Mouse (Mus musculus): ENCODE measurements around the gene Pygb. TPM values are rescaled to one million over a fixed set of nuclear protein-coding genes. Genes with fewer than 3 reads are reported as not detected.

The Pygb gene
- total RNA-seq, 2 experiments from 2014 or later, result 203 to 212 TPM

GRCm38 (mm10) chr2:150834616-150835015 is 48.1 kb downstream of the Pygb start:
- no peak for TF ChIP-seq CTCF (conservative IDR thresholded peaks at IDR 0.05)
- DNase-seq (ENCODE audit: low spot score in 2 of 2), result no peak
- no peak overlapping the region for H3K4me3 ChIP-seq
- H3K27ac ChIP-seq, result peak overlapping the region; percentile 6; the same call in 1 of the 2 replicates

GRCm38 (mm10) chr2:150835975-150836374 is 49.4 kb downstream of the Pygb start:
- peak overlapping the region; percentile 75; the same call in 1 of the 2 replicates for H3K27ac ChIP-seq
- no peak for TF ChIP-seq CTCF (conservative IDR thresholded peaks at IDR 0.05)
- no peak for DNase-seq (ENCODE audit: low spot score in 2 of 2)
- no peak overlapping the region for H3K4me3 ChIP-seq

DNA sequence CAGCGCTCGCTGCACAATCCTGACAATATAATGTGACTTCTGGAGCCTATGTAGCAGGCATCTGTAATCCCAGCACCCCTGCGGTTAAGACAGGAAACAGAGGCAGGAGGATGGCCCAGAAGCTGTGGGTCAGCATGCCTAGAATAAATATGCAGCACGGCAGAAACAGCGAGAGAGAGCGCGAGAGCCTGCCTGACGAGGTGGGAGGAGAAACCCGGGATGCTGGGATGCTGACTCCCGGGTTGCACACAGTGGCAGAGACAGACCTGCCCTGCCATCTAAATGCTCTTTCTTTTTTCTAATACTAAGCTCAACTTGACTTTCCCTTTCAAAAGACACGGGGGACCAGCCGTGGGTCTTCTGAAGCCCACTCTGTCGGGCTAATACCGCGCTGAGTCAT is 50.4 kb downstream of the Pygb start:
- TF ChIP-seq CTCF (conservative IDR thresholded peaks at IDR 0.05), result no peak
- DNase-seq (ENCODE audit: low spot score in 2 of 2), result no peak
- Histone ChIP-seq H3K27ac (peak overlapping the region; percentile 75), H3K4me3 (no peak overlapping the region)

DNA sequence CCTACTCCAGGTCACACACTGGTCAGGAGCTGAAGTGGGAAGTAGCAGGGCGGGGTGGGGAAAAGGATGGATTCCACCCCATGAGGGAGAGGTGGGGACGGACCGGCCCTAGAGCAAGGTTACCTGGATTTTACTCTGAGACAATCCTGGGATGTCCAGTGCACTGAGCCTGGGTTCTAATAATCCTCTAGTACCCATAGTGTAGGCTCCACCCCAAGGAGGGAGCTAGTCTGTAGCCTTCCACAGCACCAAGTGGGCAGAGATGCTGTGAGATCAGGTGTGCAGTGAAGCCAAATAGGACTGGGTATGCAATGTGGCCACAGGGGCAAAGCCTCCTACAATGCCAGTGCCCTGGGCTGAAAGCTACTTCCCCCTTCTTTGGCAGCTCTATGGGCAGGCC is 51.2 kb downstream of the Pygb start:
- TF ChIP-seq CTCF (conservative IDR thresholded peaks at IDR 0.05), result no peak
- H3K27ac ChIP-seq, result peak overlapping the region; percentile 75; the same call in 1 of the 2 replicates
- DNase-seq (ENCODE audit: low spot score in 2 of 2), result no peak
- no peak overlapping the region for H3K4me3 ChIP-seq

DNA sequence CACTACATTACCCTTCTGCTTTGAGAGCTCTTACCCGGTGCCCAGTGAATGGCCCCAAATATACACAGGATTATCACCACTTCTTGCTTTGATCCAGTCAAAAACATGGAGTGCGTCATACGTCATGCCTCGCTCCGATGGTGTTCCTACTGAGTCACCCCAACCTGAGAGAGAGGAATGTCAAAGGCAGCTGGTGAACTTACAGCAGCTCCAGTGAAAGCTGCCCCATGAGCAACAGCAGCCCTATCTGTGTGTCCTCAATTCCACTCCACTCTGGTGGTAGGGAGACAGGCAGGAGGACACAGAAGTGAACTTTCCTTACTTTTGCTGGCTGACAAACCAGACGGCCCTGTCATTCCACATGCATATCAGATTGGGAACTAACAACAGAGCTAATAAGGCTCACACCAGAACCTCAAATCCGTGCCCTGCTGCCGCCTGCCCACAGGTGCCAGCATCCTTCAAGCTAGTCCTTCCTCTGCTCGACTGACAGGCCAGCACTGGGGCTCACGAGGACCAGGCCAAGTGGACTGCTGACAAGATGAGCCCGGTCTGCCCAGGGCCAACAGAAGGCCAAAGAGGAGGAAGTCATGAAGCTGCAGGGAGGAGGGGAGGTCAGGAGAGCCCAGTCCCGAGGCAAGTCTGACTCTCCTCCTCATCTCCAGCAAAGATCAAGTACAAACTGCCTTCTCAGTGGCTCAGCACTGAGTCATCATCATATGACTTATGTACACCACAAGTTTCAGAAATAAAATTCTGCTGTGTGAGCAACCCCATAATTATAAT is 53.3 kb downstream of the Pygb start:
- H3K27ac ChIP-seq, result peak overlapping the region; percentile 96
- no peak for TF ChIP-seq CTCF (conservative IDR thresholded peaks at IDR 0.05)
- DNase-seq (ENCODE audit: low spot score in 2 of 2), result no peak

GRCm38 (mm10) chr2:150841109-150841508 is 54.6 kb downstream of the Pygb start:
- H3K4me3 ChIP-seq, result no peak overlapping the region
- no peak for DNase-seq (ENCODE audit: low spot score in 2 of 2)
- no peak for TF ChIP-seq CTCF (conservative IDR thresholded peaks at IDR 0.05)
- peak overlapping the region; percentile 96 for H3K27ac ChIP-seq

More for the DNA sequence above, 53.3 kb downstream of the Pygb start:
- H3K4me3 ChIP-seq, result no peak overlapping the region

DNA sequence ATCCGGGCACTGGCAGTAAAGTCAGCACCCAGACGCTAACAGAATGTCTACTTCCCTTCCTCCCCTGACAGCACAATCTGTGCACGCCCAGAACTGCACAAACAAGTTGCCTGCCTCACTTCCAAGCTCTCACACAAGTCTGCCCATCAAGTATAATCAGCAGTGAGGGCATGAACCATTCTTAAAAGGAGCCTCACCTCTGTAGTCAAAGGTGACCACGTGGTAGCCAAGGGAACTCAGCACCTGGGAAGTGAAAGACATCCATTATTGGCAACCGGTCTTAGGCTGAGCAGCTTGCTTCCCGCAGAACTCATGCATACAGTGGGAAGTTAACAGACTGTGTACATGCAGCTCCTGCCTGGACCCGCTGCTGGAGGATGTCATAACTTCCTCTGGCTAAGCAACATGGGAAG is 55.5 kb downstream of the Pygb start:
- TF ChIP-seq CTCF (conservative IDR thresholded peaks at IDR 0.05), result no peak
- peak; percentile 54 to 69 for DNase-seq (ENCODE audit: low spot score in 2 of 2)
- Histone ChIP-seq H3K27ac (peak overlapping the region; percentile 96), H3K4me3 (no peak overlapping the region)

DNA sequence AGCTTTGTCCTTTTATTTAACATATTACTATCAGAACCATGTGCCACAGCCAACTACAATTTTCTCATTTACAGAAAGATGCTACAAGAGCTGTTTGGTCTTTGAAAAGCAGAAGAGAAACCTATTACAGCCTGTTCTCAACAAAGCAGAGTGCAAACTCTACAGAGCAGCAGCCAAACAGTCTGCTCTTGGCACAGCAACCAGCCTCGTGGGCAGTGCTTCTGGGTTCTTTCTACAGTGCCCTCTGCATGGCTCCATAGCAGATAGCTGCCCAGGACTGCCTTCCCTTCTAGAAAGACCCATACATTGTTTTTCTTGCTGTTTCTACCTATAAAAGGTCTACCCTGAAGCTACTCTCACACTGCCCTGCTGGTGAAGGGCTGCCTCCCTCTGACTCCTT is 58.3 kb downstream of the Pygb start:
- H3K4me3 ChIP-seq, result no peak overlapping the region
- peak; percentile 71 to 77 for DNase-seq (ENCODE audit: low spot score in 2 of 2)
- TF ChIP-seq CTCF (conservative IDR thresholded peaks at IDR 0.05), result no peak; the same call in 1 of the 2 replicates
- peak overlapping the region; percentile 96 for H3K27ac ChIP-seq

DNA sequence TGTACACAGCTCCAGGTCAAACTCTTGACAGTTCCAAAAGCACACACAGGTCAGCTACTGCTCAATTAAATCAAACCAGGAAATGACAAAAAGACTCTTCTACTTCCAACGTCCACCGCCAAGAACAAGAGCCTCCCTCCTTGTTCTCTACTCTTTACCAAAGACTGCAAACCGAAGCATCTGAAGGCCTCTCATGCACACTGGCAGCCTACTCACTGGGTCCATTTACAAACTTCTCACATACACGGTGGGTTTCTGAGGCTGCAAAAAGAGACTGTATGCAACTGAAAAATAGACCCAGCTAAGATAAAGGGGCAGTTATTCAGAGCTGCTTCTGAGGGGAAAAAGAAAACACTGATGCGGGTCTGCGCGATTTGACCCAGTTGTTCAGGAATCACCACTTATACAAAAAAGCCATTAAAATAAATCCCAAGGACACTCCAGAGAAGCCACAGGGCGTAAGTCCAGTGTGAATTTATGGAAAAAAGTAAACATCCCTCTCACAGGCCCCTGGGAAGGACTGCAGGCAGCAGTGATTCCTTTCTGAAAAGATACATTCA is 61.0 kb downstream of the Pygb start:
- DNase-seq (ENCODE audit: low spot score in 2 of 2), result no peak
- Histone ChIP-seq H3K27ac (peak overlapping the region; percentile 96), H3K4me3 (no peak overlapping the region)
- no peak for TF ChIP-seq CTCF (conservative IDR thresholded peaks at IDR 0.05)

GRCm38 (mm10) chr2:150851251-150851650 is 64.7 kb downstream of the Pygb start:
- no peak overlapping the region for H3K27ac ChIP-seq
- TF ChIP-seq CTCF (conservative IDR thresholded peaks at IDR 0.05), result no peak; the same call in 1 of the 2 replicates
- no peak overlapping the region for H3K4me3 ChIP-seq
- no peak for DNase-seq (ENCODE audit: low spot score in 2 of 2)

GRCm38 (mm10) chr2:150855186-150855585 is 68.7 kb downstream of the Pygb start:
- Histone ChIP-seq H3K27ac (no peak overlapping the region), H3K4me3 (no peak overlapping the region)
- DNase-seq (ENCODE audit: low spot score in 2 of 2), result no peak
- TF ChIP-seq CTCF (conservative IDR thresholded peaks at IDR 0.05), result no peak

- no peak for DNase-seq (ENCODE audit: low spot score in 2 of 2)
- Histone ChIP-seq H3K4me3 (no peak overlapping the region), H3K27ac (no peak overlapping the region)
- TF ChIP-seq CTCF (conservative IDR thresholded peaks at IDR 0.05), result no peak
These were observed 72.4 kb downstream of the Pygb start for GRCm38 (mm10) chr2:150858724-150859487.
